ENCODE assay signal across 10 mouse cellular contexts in genomic region chr16:55807505-55807932, GRCm38 (mm10). TPM values are rescaled to one million over a fixed set of nuclear protein-coding genes. Genes with fewer than 3 reads are reported as not detected.
DNase-seq lines count a peak whose midpoint lies in the region; ATAC-seq lines count a peak whose summit lies in the region.
"Had no signal": no experiment of that assay in that cellular context is flagged by ENCODE, and none has a peak within 500 bp of the region (broad histone marks: within the 10 kb centered on the region; RNA-seq: fewer than 3 reads in every experiment).

No protein-coding gene starts in this region.

- no peaks in the 10 kb centered on the region for H3K9me3 ChIP-seq in forebrain, embryonic 13.5 days (replicated peaks)
- H3K9me3 ChIP-seq in forebrain, embryonic 12.5 days = no peaks in the 10 kb centered on the region
- H3K9me3 ChIP-seq in lung, embryonic 15.5 days = no peaks in the 10 kb centered on the region
- H3K9me3 ChIP-seq in intestine, embryonic 16.5 days (ENCODE audit: control insufficient read depth, low read length) = no peaks in the 10 kb centered on the region
- H3K9me3 ChIP-seq: hindbrain, embryonic 10.5 days had no signal

- H3K4me2 ChIP-seq in forebrain, embryonic 13.5 days = no peak overlapping the region
- H3K4me2 ChIP-seq in forebrain, embryonic 12.5 days = no peak overlapping the region
- no peak overlapping the region for H3K4me2 ChIP-seq in lung, embryonic 15.5 days
- H3K4me2 ChIP-seq in intestine, embryonic 16.5 days (ENCODE audit: low read depth, low read length) = no peak overlapping the region

- H3K27me3 ChIP-seq in forebrain, embryonic 13.5 days = no peaks in the 10 kb centered on the region
- no peaks in the 10 kb centered on the region for H3K27me3 ChIP-seq in forebrain, embryonic 12.5 days
- no peaks in the 10 kb centered on the region for H3K27me3 ChIP-seq in lung, embryonic 15.5 days
- H3K27me3 ChIP-seq in intestine, embryonic 16.5 days (replicated peaks; ENCODE audit: control insufficient read depth, insufficient read depth, low read length) = no peaks in the 10 kb centered on the region

- no peak overlapping the region for H3K9ac ChIP-seq in forebrain, embryonic 13.5 days
- H3K9ac ChIP-seq in forebrain, embryonic 12.5 days = no peak overlapping the region
- no peak overlapping the region for H3K9ac ChIP-seq in lung, embryonic 15.5 days
- H3K9ac ChIP-seq in intestine, embryonic 16.5 days (ENCODE audit: low read depth, low read length) = no peak overlapping the region

- H3K4me3 ChIP-seq in forebrain, embryonic 13.5 days = no peak overlapping the region
- no peak overlapping the region for H3K4me3 ChIP-seq in forebrain, embryonic 12.5 days (replicated peaks)
- no peak overlapping the region for H3K4me3 ChIP-seq in lung, embryonic 15.5 days
- H3K4me3 ChIP-seq in intestine, embryonic 16.5 days (ENCODE audit: low read length) = no peak overlapping the region
- H3K4me3 ChIP-seq: hindbrain, embryonic 10.5 days had no signal

- 0 out of 2 replicates have a peak, but pooled peaks cover 3% of the 10 kb centered on the region for H3K4me1 ChIP-seq in forebrain, embryonic 13.5 days
- H3K4me1 ChIP-seq in forebrain, embryonic 12.5 days = no peaks in the 10 kb centered on the region
- 0 out of 2 replicates have a peak, but pooled peaks cover 2% of the 10 kb centered on the region for H3K4me1 ChIP-seq in lung, embryonic 15.5 days
- H3K4me1 ChIP-seq in intestine, embryonic 16.5 days (ENCODE audit: control insufficient read depth, insufficient read depth, low read length) = no peaks in the 10 kb centered on the region
- H3K4me1 ChIP-seq: hindbrain, embryonic 10.5 days had no signal

- peaks cover 1% of the 10 kb centered on the region for H3K36me3 ChIP-seq in forebrain, embryonic 13.5 days (ENCODE audit: poor library complexity, severe bottlenecking)
- peaks cover under 1% of the 10 kb centered on the region; the same call in 1 of the 2 replicates for H3K36me3 ChIP-seq in forebrain, embryonic 12.5 days (replicated peaks)
- H3K36me3 ChIP-seq in lung, embryonic 15.5 days = peaks cover 14% of the 10 kb centered on the region
- peaks cover 8% of the 10 kb centered on the region for H3K36me3 ChIP-seq in intestine, embryonic 16.5 days (ENCODE audit: control insufficient read depth, insufficient read depth, low read length)

- no peak overlapping the region for H3K27ac ChIP-seq in forebrain, embryonic 13.5 days
- H3K27ac ChIP-seq in forebrain, embryonic 12.5 days = no peak overlapping the region
- no peak overlapping the region for H3K27ac ChIP-seq in lung, embryonic 15.5 days
- no peak overlapping the region for H3K27ac ChIP-seq in intestine, embryonic 16.5 days (ENCODE audit: low read length)
- H3K27ac ChIP-seq: hindbrain, embryonic 10.5 days had no signal

- no peak for DNase-seq in lung, postnatal 14 days
- peak; percentile 62 for DNase-seq in retina, postnatal 7 days (ENCODE audit: low read depth, low spot score)
- DNase-seq in kidney, adult 9 months = no peak
- DNase-seq: kidney, postnatal 36 days had no signal

- peak; percentile 78; the same call in 1 of the 2 replicates for ATAC-seq in forebrain, embryonic 13.5 days
- no peak for ATAC-seq in forebrain, embryonic 12.5 days (ENCODE audit: low FRiP score)
- ATAC-seq in lung, embryonic 15.5 days (ENCODE audit: borderline replicate concordance, extremely low read depth, low FRiP score, low TSS enrichment) = peak; percentile 86
- ATAC-seq in intestine, embryonic 16.5 days = 0 out of 2 replicates have a peak, but pooled peaks have one; percentile 36
- no peak for ATAC-seq in inflammation-experienced regulatory T-cells, adult 6 months

- 55% methylated on average over 6 of the region's 6 CpGs for WGBS in forebrain, embryonic 13.5 days
- 58% methylated on average over 6 of the region's 6 CpGs for WGBS in forebrain, embryonic 12.5 days
- 23% methylated on average over 6 of the region's 6 CpGs for WGBS in lung, embryonic 15.5 days
- 70% methylated on average over 6 of the region's 6 CpGs for WGBS in intestine, embryonic 16.5 days

RNA-seq across cellular contexts. Expression of gene Nfkbiz, which starts 31.2 kb away (rescaled TPM):
- 1.0 and 1.6 TPM in 2 replicates for polyA plus RNA-seq in forebrain, embryonic 13.5 days (2015; fragmentation: Nextera tagmentation; extraction: Ambion mirVana)
- 1.5 and 1.8 TPM in 2 replicates for polyA plus RNA-seq in forebrain, embryonic 12.5 days (2016; fragmentation: Nextera tagmentation; extraction: Ambion mirVana)
- polyA plus RNA-seq in lung, embryonic 15.5 days (2015; fragmentation: Nextera tagmentation; extraction: Ambion mirVana) = 7.5 and 8.0 TPM in 2 replicates
- 8.8 and 10.2 TPM in 2 replicates for polyA plus RNA-seq in intestine, embryonic 16.5 days (2015; fragmentation: Nextera tagmentation; extraction: Ambion mirVana)
- polyA plus RNA-seq in inflammation-experienced regulatory T-cells, adult 6 months (2017; shearing (Covaris generic)) = 10 to 100 TPM; 24.7 to 39.2 (median 36.9) TPM

Comparison
In these comparisons a context has a peak if more than half of its experiments do, and no peak if none do; other contexts are left out.
1. ATAC-seq: peak in forebrain, embryonic 13.5 days (single experiment), lung, embryonic 15.5 days (single experiment) and intestine, embryonic 16.5 days (single experiment); none in forebrain, embryonic 12.5 days (single experiment) and inflammation-experienced regulatory T-cells, adult 6 months (single experiment).